Mouse (Mus musculus) adipocyte (in vitro differentiated cells): ENCODE measurements at regions not wholly inside any gene's neighbourhood (a gene's known extent, or its start where the extent isn't known, plus 50 kb on each side); places are given as distances from the start of the nearest gene placed in this dataset.

Source experiments
- DNase-seq: peaks from one replicate; pipeline ENCODE4 v3.0.0-alpha.2; 2016; ENCODE audit warnings: low spot score

DNA sequence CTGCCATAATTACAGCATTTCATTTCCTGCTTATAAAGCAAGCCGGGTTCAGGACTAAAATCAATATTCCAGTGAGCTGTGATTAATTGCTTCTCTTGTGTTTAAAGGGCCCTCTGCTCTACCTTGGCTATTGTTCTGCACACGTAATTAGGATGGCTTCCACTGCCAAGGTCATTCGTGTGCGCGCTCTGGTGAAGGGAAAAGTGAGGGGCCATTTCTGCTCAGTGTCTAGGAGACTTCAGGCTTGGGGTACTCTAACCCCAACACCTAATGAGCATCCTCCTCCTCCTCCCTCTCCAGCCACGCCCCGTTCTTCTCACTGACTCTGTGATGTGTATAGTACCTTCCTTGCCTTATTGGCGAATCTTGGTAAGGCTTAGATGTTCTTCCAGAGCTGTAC is 53.5 kb upstream of the Cxcl12 start:
- no peak for DNase-seq

DNA sequence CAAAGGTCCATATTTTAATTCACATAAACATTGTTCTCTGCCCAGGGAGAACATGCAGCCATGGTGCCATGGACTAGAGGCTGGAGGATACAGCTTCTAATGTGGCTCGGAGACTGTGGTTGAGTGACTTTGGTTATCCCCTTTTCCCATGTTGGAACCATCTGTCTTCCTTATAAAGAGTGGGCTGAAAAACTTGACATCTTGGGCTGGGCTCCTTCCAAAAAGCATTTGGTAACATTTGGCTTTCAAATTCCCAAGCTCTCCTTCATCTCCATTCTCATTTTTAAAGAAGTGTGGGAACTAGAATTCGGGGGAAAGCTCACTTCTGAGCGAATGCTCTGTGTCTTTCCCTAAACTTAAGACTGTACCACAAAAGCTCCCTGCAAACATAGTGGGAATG is 50.3 kb upstream of the Cxcl12 start:
- no peak for DNase-seq
